Mouse (Mus musculus): ENCODE results near the gene Trpm4. TPM values are rescaled to one million over a fixed set of nuclear protein-coding genes. Genes with fewer than 3 reads are reported as not detected.
"Not testable (repeated sequence)": the region's sequence is repeated elsewhere in the genome, so short reads cannot be mapped to it uniquely, and the experiment has no call there.

The Trpm4 gene
- total RNA-seq (2021) = 10 to 100 TPM; 17.0 to 18.1 TPM
- long read RNA-seq, experiment 1, full-length matches to known transcripts = 5 of 11 reads
- long read RNA-seq, experiment 1, partial matches to known transcripts = 2 of 11 reads
- long read RNA-seq, experiment 1, other reads (novel, unspliced or antisense) = 4 of 11 reads
- long read RNA-seq, experiment 2, full-length matches to known transcripts = 8 of 35 reads
- long read RNA-seq, experiment 2, partial matches to known transcripts = 7 of 35 reads
- long read RNA-seq, experiment 2, other reads (novel, unspliced or antisense) = 20 of 35 reads

GRCm38 (mm10) chr7:45333431-45333982 is at the start of gene Trpm4:
Gene Trpm4 (minus strand): TSS chr7:45333780.
- peak; percentile 62 to 68 for DNase-seq (ENCODE audit: low spot score in 2 of 2)

- DNase-seq (ENCODE audit: low spot score in 2 of 2) = no peak
Measured at GRCm38 (mm10) chr7:45376057-45376456, 42.5 kb upstream of the Trpm4 start.

GRCm38 (mm10) chr7:45374620-45375019 is 41.0 kb upstream of the Trpm4 start:
- no peak for DNase-seq (ENCODE audit: low spot score in 2 of 2)

- DNase-seq (ENCODE audit: low spot score in 2 of 2) = no peak
Measured at GRCm38 (mm10) chr7:45372371-45372770, 38.8 kb upstream of the Trpm4 start.

GRCm38 (mm10) chr7:45370475-45371311 is 37.1 kb upstream of the Trpm4 start, which contains the start of gene Lin7b:
Gene Lin7b (minus strand): TSS chr7:45370583.
- peak; percentile 67 to 83 for DNase-seq (ENCODE audit: low spot score in 2 of 2)

GRCm38 (mm10) chr7:45369836-45370474 is 36.4 kb upstream of the Trpm4 start:
- no peak for DNase-seq (ENCODE audit: low spot score in 2 of 2)

GRCm38 (mm10) chr7:45369022-45369745 is 35.6 kb upstream of the Trpm4 start:
- DNase-seq (ENCODE audit: low spot score in 2 of 2) = no peak

- DNase-seq (ENCODE audit: low spot score in 2 of 2) = no peak
Measured at GRCm38 (mm10) chr7:45368178-45368577, 34.6 kb upstream of the Trpm4 start.

GRCm38 (mm10) chr7:45367020-45367880 is 33.7 kb upstream of the Trpm4 start:
- peak; percentile 92 to 97 for DNase-seq (ENCODE audit: low spot score in 2 of 2)

- DNase-seq (ENCODE audit: low spot score in 2 of 2) = no peak
Measured at GRCm38 (mm10) chr7:45366652-45367019, 33.1 kb upstream of the Trpm4 start, which contains the start of gene Ppfia3. Gene Ppfia3 (minus strand): TSS chr7:45367019.

GRCm38 (mm10) chr7:45365742-45366651 is 32.4 kb upstream of the Trpm4 start:
- peak in 1 of 2 experiments; percentile 35 for DNase-seq (ENCODE audit: low spot score in 2 of 2)

GRCm38 (mm10) chr7:45363983-45364382 is 30.4 kb upstream of the Trpm4 start:
- DNase-seq (ENCODE audit: low spot score in 2 of 2) = no peak

- no peak for DNase-seq (ENCODE audit: low spot score in 2 of 2)
Measured at GRCm38 (mm10) chr7:45362801-45363200, 29.2 kb upstream of the Trpm4 start.

- no peak for DNase-seq (ENCODE audit: low spot score in 2 of 2)
Measured at GRCm38 (mm10) chr7:45361243-45361804, 27.7 kb upstream of the Trpm4 start.

GRCm38 (mm10) chr7:45360404-45361125 is 27.0 kb upstream of the Trpm4 start:
- DNase-seq (ENCODE audit: low spot score in 2 of 2) = no peak

- DNase-seq (ENCODE audit: low spot score in 2 of 2) = not testable (repeated sequence)
Measured at GRCm38 (mm10) chr7:45359081-45359480, 25.5 kb upstream of the Trpm4 start.

GRCm38 (mm10) chr7:45356087-45356486 is 22.5 kb upstream of the Trpm4 start:
- DNase-seq (ENCODE audit: low spot score in 2 of 2) = no peak
